Mouse (Mus musculus) lung, postnatal 0 days (tissue): ENCODE measurements around the gene Rhbdl3.

Source experiments
- CTCF ChIP-seq: IDR thresholded peaks from 2 replicates; pipeline ENCODE4 v1.5.1; 2016; ENCODE audit warnings: antibody characterized with exemption, mild to moderate bottlenecking
- EP300 ChIP-seq: IDR thresholded peaks from 2 replicates; pipeline ENCODE4 v1.6.1; 2016; ENCODE audit warnings: antibody characterized with exemption, mild to moderate bottlenecking, control low read depth

DNA sequence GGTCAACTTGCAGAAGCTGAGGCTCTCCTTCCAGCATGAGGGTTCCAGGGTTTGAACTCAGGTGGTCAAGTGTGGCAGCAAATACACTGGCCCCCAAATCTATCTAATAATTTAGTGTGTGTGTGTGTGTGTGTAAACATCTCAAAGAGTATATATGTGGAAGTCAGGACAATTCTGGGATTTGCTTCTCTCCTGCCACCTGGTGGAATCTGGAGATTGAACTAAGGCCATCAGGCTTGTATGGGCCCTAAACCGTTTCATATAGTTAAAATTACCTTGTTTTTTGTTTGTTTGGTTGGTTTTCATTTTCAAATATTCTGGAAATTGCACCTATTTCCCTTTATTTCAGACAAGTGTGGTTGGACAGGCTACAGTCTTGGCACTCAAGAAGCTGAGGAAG is 68.2 kb downstream of the Rhbdl3 start:
- no peak for TF ChIP-seq EP300
- 0 out of 2 replicates have a peak, but pooled peaks have one; percentile 3 for TF ChIP-seq CTCF
